Mouse (Mus musculus) testis, postnatal 10 days (tissue): Measurements from ENCODE around the gene Gm1043.

Experiments
- DNase-seq: peaks from one replicate; pipeline ENCODE4 v3.0.0; 2021; ENCODE audit warnings: low spot score

Gm1043 gene

GRCm38 (mm10) chr5:37244666-37245242 is 159.6 kb downstream of the Gm1043 start:
- DNase-seq, result no peak

GRCm38 (mm10) chr5:37245651-37246050 is 160.5 kb downstream of the Gm1043 start:
- DNase-seq, result peak; percentile 44

GRCm38 (mm10) chr5:37246138-37246910 is 161.2 kb downstream of the Gm1043 start:
- no peak for DNase-seq

- DNase-seq, result no peak
These were observed 162.3 kb downstream of the Gm1043 start for GRCm38 (mm10) chr5:37247456-37247855.

GRCm38 (mm10) chr5:37248870-37249269 is 163.7 kb downstream of the Gm1043 start:
- DNase-seq, result no peak

- no peak for DNase-seq
These were observed 166.4 kb downstream of the Gm1043 start for GRCm38 (mm10) chr5:37251596-37251995.

GRCm38 (mm10) chr5:37252101-37252804 is 167.1 kb downstream of the Gm1043 start:
- DNase-seq, result no peak

- DNase-seq, result no peak
These were observed 169.4 kb downstream of the Gm1043 start for GRCm38 (mm10) chr5:37254523-37254922.

- no peak for DNase-seq
These were observed 171.7 kb downstream of the Gm1043 start for GRCm38 (mm10) chr5:37256823-37257222.

- DNase-seq, result peak; percentile 80
These were observed 172.1 kb downstream of the Gm1043 start for GRCm38 (mm10) chr5:37257243-37257642.

- DNase-seq, result no peak
These were observed 176.6 kb downstream of the Gm1043 start for GRCm38 (mm10) chr5:37261734-37262133.

- DNase-seq, result no peak
These were observed 178.6 kb downstream of the Gm1043 start for GRCm38 (mm10) chr5:37263816-37264215.
